Mouse (Mus musculus): Measurements from ENCODE around the gene Tep1.

- TF ChIP-seq CTCF (IDR thresholded peaks at IDR 0.05; ENCODE audit: control insufficient read depth, insufficient read depth, low read length), result no peak
- no peak for TF ChIP-seq POLR2A (IDR thresholded peaks at IDR 0.05; ENCODE audit: borderline replicate concordance, control insufficient read depth, low read depth, low read length)
Measured at GRCm38 (mm10) chr14:50862641-50863040, 7.7 kb downstream of the Tep1 start.
